In genomic region chr14:20179731-20180280, GRCm38 (mm10) we compare ENCODE assay signal across 8 mouse cellular contexts. TPM values are rescaled to one million over a fixed set of nuclear protein-coding genes. Genes with fewer than 3 reads are reported as not detected.
DNase-seq lines count a peak whose midpoint lies in the region; ATAC-seq and TF ChIP-seq lines count a peak whose summit lies in the region.

No protein-coding gene starts in this region.

- H3K27ac ChIP-seq in heart, embryonic 10.5 days = no peak overlapping the region
- H3K27ac ChIP-seq in spleen, adult 2 months (ENCODE audit: insufficient read depth, low read length) = peak overlapping the region; percentile 53
- no peak overlapping the region for H3K27ac ChIP-seq in limb, embryonic 15.5 days

- ATAC-seq in limb, embryonic 15.5 days (ENCODE audit: insufficient number of reproducible peaks, low FRiP score, low TSS enrichment, low read depth) = no peak
- no peak for ATAC-seq in megakaryocyte-erythroid progenitor cell, adult 5-6 weeks (replicated peaks; ENCODE audit: low FRiP score, low TSS enrichment, poor library complexity, severe bottlenecking)

- peaks cover 41% of the 10 kb centered on the region for H3K4me1 ChIP-seq in heart, embryonic 10.5 days
- H3K4me1 ChIP-seq in spleen, adult 2 months (ENCODE audit: control insufficient read depth, insufficient read depth, insufficient read length) = peaks cover 20% of the 10 kb centered on the region
- peaks cover 38% of the 10 kb centered on the region for H3K4me1 ChIP-seq in limb, embryonic 15.5 days

- peak overlapping the region; percentile 69 for H3K4me3 ChIP-seq in heart, embryonic 10.5 days
- H3K4me3 ChIP-seq in spleen, adult 2 months (ENCODE audit: extremely low read depth, insufficient read depth, insufficient read length) = peak overlapping the region; percentile 65; the same call in 1 of the 2 replicates
- H3K4me3 ChIP-seq in limb, embryonic 15.5 days = peak overlapping the region; percentile 60

- H3K36me3 ChIP-seq in heart, embryonic 10.5 days = no peaks in the 10 kb centered on the region
- no peaks in the 10 kb centered on the region for H3K36me3 ChIP-seq in spleen, adult 2 months (ENCODE audit: control insufficient read depth, insufficient read depth, low read length)
- no peaks in the 10 kb centered on the region for H3K36me3 ChIP-seq in limb, embryonic 15.5 days

- intact Hi-C loops in heart, postnatal 36 days (cut with DNase I) = no loop called here

- TF ChIP-seq POLR2A in spleen, adult 2 months (IDR thresholded peaks at IDR 0.05; ENCODE audit: low read depth, low read length) = no peak

- no peak for TF ChIP-seq CTCF in spleen, adult 2 months (IDR thresholded peaks at IDR 0.05; ENCODE audit: extremely low read depth, insufficient read depth, insufficient read length, insufficient replicate concordance)

- no peaks in the 10 kb centered on the region for H3K9me3 ChIP-seq in heart, embryonic 10.5 days
- H3K9me3 ChIP-seq in limb, embryonic 15.5 days = no peaks in the 10 kb centered on the region

- no peak overlapping the region for H3K9ac ChIP-seq in limb, embryonic 15.5 days

- no peak for DNase-seq in heart, embryonic 10.5 days (ENCODE audit: low spot score)
- DNase-seq in heart, postnatal 36 days = no peak
- no peak for DNase-seq in spleen, adult 2 months (ENCODE audit: low read depth in 1 of 2, low spot score in 2 of 2)
- no peak for DNase-seq in spleen, postnatal 14 days (ENCODE audit: low spot score in 2 of 2)
- DNase-seq in cerebellum, adult 8-10 months = no peak
- no peak for DNase-seq in B cell, adult 2 months

- H3K27me3 ChIP-seq in heart, embryonic 10.5 days (ENCODE audit: insufficient read depth, poor library complexity, severe bottlenecking) = no peaks in the 10 kb centered on the region
- H3K27me3 ChIP-seq in spleen, adult 2 months (ENCODE audit: control insufficient read depth, insufficient read depth, low read length) = no peaks in the 10 kb centered on the region
- H3K27me3 ChIP-seq in limb, embryonic 15.5 days = no peaks in the 10 kb centered on the region

- peak overlapping the region; percentile 89 for H3K4me2 ChIP-seq in limb, embryonic 15.5 days

- WGBS in heart, embryonic 10.5 days = 69% methylated on average over 5 of the region's 5 CpGs
- WGBS in spleen, adult 2 months = 40% methylated on average over 5 of the region's 5 CpGs
- whole genome bisulfite sequencing in limb, embryonic 15.5 days = 74% methylated on average over 5 of the region's 5 CpGs

RNA-seq across cellular contexts. Expression of gene Kcnk5, which starts 1.8 kb away (rescaled TPM):
- 4.4 and 7.1 TPM in 2 replicates for polyA plus RNA-seq in heart, embryonic 10.5 days (2016; fragmentation: Nextera tagmentation; extraction: Ambion mirVana)
- under 1 TPM; 0.54 to 0.75 TPM for total RNA-seq in heart, postnatal 36 days (2021)
- polyA plus RNA-seq in spleen, adult 2 months (2012; rRNA removed) = 7.4 and 7.8 TPM in 2 replicates
- 4.5 and 4.7 TPM in 2 replicates for polyA plus RNA-seq in limb, embryonic 15.5 days (2015; fragmentation: Nextera tagmentation; extraction: Ambion mirVana)
- 7.4 and 7.7 TPM in 2 replicates for total RNA-seq in megakaryocyte-erythroid progenitor cell, adult 5-6 weeks (2014; fragmentation: Nextera tagmentation)
- 5.4 and 9.4 TPM in 2 replicates for total RNA-seq in megakaryocyte-erythroid progenitor cell, adult 5-6 weeks (2017)

RNA-seq across cellular contexts. Expression of gene Saysd1, which starts 41.5 kb away (rescaled TPM):
- polyA plus RNA-seq in heart, embryonic 10.5 days (2016; fragmentation: Nextera tagmentation; extraction: Ambion mirVana) = 7.8 and 10.5 TPM in 2 replicates
- total RNA-seq in heart, postnatal 36 days (2021) = 1 to 10 TPM; 2.7 to 3.2 TPM
- 6.1 and 6.8 TPM in 2 replicates for polyA plus RNA-seq in spleen, adult 2 months (2012; rRNA removed)
- polyA plus RNA-seq in limb, embryonic 15.5 days (2015; fragmentation: Nextera tagmentation; extraction: Ambion mirVana) = 13.4 and 14.1 TPM in 2 replicates
- total RNA-seq in megakaryocyte-erythroid progenitor cell, adult 5-6 weeks (2014; fragmentation: Nextera tagmentation) = 2.1 and 3.9 TPM in 2 replicates
- 1.6 and 2.1 TPM in 2 replicates for total RNA-seq in megakaryocyte-erythroid progenitor cell, adult 5-6 weeks (2017)
